Mouse (Mus musculus): ENCODE measurements around the gene Casz1.

Casz1 gene

GRCm38 (mm10) chr4:148797475-148798324 lies 6.5 kb upstream of the Casz1 start:
- in situ Hi-C loops (cut with MboI): no loop called here

GRCm38 (mm10) chr4:148803031-148803430 lies 1.2 kb upstream of the Casz1 start:
- in situ Hi-C loops (cut with MboI): no loop called here

GRCm38 (mm10) chr4:148803636-148804035 lies 593 bp upstream of the Casz1 start:
- in situ Hi-C loops (cut with MboI): no loop called here

- in situ Hi-C loops (cut with MboI): no loop called here
Observed at GRCm38 (mm10) chr4:148804780-148805160, 541 bp downstream of the Casz1 start.

GRCm38 (mm10) chr4:148805161-148805810 lies 1.1 kb downstream of the Casz1 start:
- in situ Hi-C loops (cut with MboI): no loop called here

- in situ Hi-C loops (cut with MboI): no loop called here
Observed at GRCm38 (mm10) chr4:148805811-148806747, 1.9 kb downstream of the Casz1 start.

- in situ Hi-C loops (cut with MboI): no loop called here
Observed at GRCm38 (mm10) chr4:148806836-148807235, 2.6 kb downstream of the Casz1 start.

GRCm38 (mm10) chr4:148807397-148807796 lies 3.2 kb downstream of the Casz1 start:
- in situ Hi-C loops (cut with MboI): no loop called here

GRCm38 (mm10) chr4:148808839-148809238 lies 4.6 kb downstream of the Casz1 start:
- in situ Hi-C loops (cut with MboI): no loop called here

- in situ Hi-C loops (cut with MboI): no loop called here
Observed at GRCm38 (mm10) chr4:148810706-148811105, 6.5 kb downstream of the Casz1 start.

GRCm38 (mm10) chr4:148811940-148812339 lies 7.7 kb downstream of the Casz1 start:
- in situ Hi-C loops (cut with MboI): no loop called here

- in situ Hi-C loops (cut with MboI): no loop called here
Observed at GRCm38 (mm10) chr4:148813247-148813646, 9.0 kb downstream of the Casz1 start.

- in situ Hi-C loops (cut with MboI): no loop called here
Observed at GRCm38 (mm10) chr4:148816556-148816955, 12.3 kb downstream of the Casz1 start.

- in situ Hi-C loops (cut with MboI): no loop called here
Observed at GRCm38 (mm10) chr4:148818161-148818560, 13.9 kb downstream of the Casz1 start.

- in situ Hi-C loops (cut with MboI): no loop called here
Observed at GRCm38 (mm10) chr4:148820171-148820570, 15.9 kb downstream of the Casz1 start.

- in situ Hi-C loops (cut with MboI): no loop called here
Observed at GRCm38 (mm10) chr4:148823281-148823680, 19.1 kb downstream of the Casz1 start.

- in situ Hi-C loops (cut with MboI): no loop called here
Observed at GRCm38 (mm10) chr4:148830350-148830749, 26.1 kb downstream of the Casz1 start.

- in situ Hi-C loops (cut with MboI): no loop called here
Observed at GRCm38 (mm10) chr4:148833245-148833990, 29.2 kb downstream of the Casz1 start.

GRCm38 (mm10) chr4:148836391-148836790 lies 32.2 kb downstream of the Casz1 start:
- in situ Hi-C loops (cut with MboI): no loop called here

GRCm38 (mm10) chr4:148837046-148837445 lies 32.8 kb downstream of the Casz1 start:
- in situ Hi-C loops (cut with MboI): no loop called here

GRCm38 (mm10) chr4:148837644-148838043 lies 33.4 kb downstream of the Casz1 start:
- in situ Hi-C loops (cut with MboI): no loop called here
